Mouse (Mus musculus): Measurements from ENCODE around the gene Olfr1037. TPM values are rescaled to one million over a fixed set of nuclear protein-coding genes. Genes with fewer than 3 reads are reported as not detected.

Olfr1037 gene
- polyA plus RNA-seq, 1 experiment from 2014 or later: not detected

Other genes with a start within 250 kb of the Olfr1037 start
- gene Olfr1019, start 241.9 kb downstream of the Olfr1037 start, polyA plus RNA-seq (2015; fragmentation: Nextera tagmentation; extraction: Ambion mirVana): not detected in 2 replicates
- gene Olfr1020, start 240.4 kb downstream of the Olfr1037 start, polyA plus RNA-seq (2015; fragmentation: Nextera tagmentation; extraction: Ambion mirVana): not detected in 2 replicates
- gene Olfr1022, start 218.8 kb downstream of the Olfr1037 start, polyA plus RNA-seq (2015; fragmentation: Nextera tagmentation; extraction: Ambion mirVana): not detected in 2 replicates
- gene Olfr1023, start 201.7 kb downstream of the Olfr1037 start, polyA plus RNA-seq (2015; fragmentation: Nextera tagmentation; extraction: Ambion mirVana): not detected in 2 replicates
- gene Olfr1024, start 182.3 kb downstream of the Olfr1037 start, polyA plus RNA-seq (2015; fragmentation: Nextera tagmentation; extraction: Ambion mirVana): not detected in 2 replicates
- not detected in 2 replicates for gene Olfr1025-ps1, start 172.2 kb downstream of the Olfr1037 start, polyA plus RNA-seq (2015; fragmentation: Nextera tagmentation; extraction: Ambion mirVana)
- gene Olfr1026, start 165.8 kb downstream of the Olfr1037 start, polyA plus RNA-seq (2015; fragmentation: Nextera tagmentation; extraction: Ambion mirVana): not detected in 2 replicates
- not detected in 2 replicates for gene Olfr1028, start 136.9 kb downstream of the Olfr1037 start, polyA plus RNA-seq (2015; fragmentation: Nextera tagmentation; extraction: Ambion mirVana)
- gene Olfr1029, start 113.5 kb downstream of the Olfr1037 start, polyA plus RNA-seq (2015; fragmentation: Nextera tagmentation; extraction: Ambion mirVana): not detected in 2 replicates
- gene Olfr1030, start 108.1 kb downstream of the Olfr1037 start, polyA plus RNA-seq (2015; fragmentation: Nextera tagmentation; extraction: Ambion mirVana): not detected in 2 replicates
- gene Olfr1031, start 97.1 kb downstream of the Olfr1037 start, polyA plus RNA-seq (2015; fragmentation: Nextera tagmentation; extraction: Ambion mirVana): not detected in 2 replicates
- gene Olfr1032, start 81.8 kb downstream of the Olfr1037 start, polyA plus RNA-seq (2015; fragmentation: Nextera tagmentation; extraction: Ambion mirVana): not detected in 2 replicates
- not detected in 2 replicates for gene Olfr1033, start 66.8 kb downstream of the Olfr1037 start, polyA plus RNA-seq (2015; fragmentation: Nextera tagmentation; extraction: Ambion mirVana)
- gene Olfr1034, start 41.5 kb downstream of the Olfr1037 start, polyA plus RNA-seq (2015; fragmentation: Nextera tagmentation; extraction: Ambion mirVana): not detected in 2 replicates
- gene Olfr1036, start 13.4 kb downstream of the Olfr1037 start, polyA plus RNA-seq (2015; fragmentation: Nextera tagmentation; extraction: Ambion mirVana): not detected in 2 replicates
- gene Olfr1039, start 48.5 kb upstream of the Olfr1037 start, polyA plus RNA-seq (2015; fragmentation: Nextera tagmentation; extraction: Ambion mirVana): not detected in 2 replicates
- gene Olfr1040, start 59.3 kb upstream of the Olfr1037 start, polyA plus RNA-seq (2015; fragmentation: Nextera tagmentation; extraction: Ambion mirVana): not detected in 2 replicates
- gene Olfr1042, start 74.5 kb upstream of the Olfr1037 start, polyA plus RNA-seq (2015; fragmentation: Nextera tagmentation; extraction: Ambion mirVana): not detected in 2 replicates
- not detected in 2 replicates for gene Olfr1043, start 80.1 kb upstream of the Olfr1037 start, polyA plus RNA-seq (2015; fragmentation: Nextera tagmentation; extraction: Ambion mirVana)
- gene Olfr1044, start 90.4 kb upstream of the Olfr1037 start, polyA plus RNA-seq (2015; fragmentation: Nextera tagmentation; extraction: Ambion mirVana): not detected in 2 replicates
- not detected in 2 replicates for gene Olfr52, start 98.3 kb upstream of the Olfr1037 start, polyA plus RNA-seq (2015; fragmentation: Nextera tagmentation; extraction: Ambion mirVana)
- gene Olfr1045, start 115.6 kb upstream of the Olfr1037 start, polyA plus RNA-seq (2015; fragmentation: Nextera tagmentation; extraction: Ambion mirVana): not detected in 2 replicates
- gene Olfr1046, start 131.9 kb upstream of the Olfr1037 start, polyA plus RNA-seq (2015; fragmentation: Nextera tagmentation; extraction: Ambion mirVana): not detected in 2 replicates
- gene Olfr1047, start 144.0 kb upstream of the Olfr1037 start, polyA plus RNA-seq (2015; fragmentation: Nextera tagmentation; extraction: Ambion mirVana): not detected in 2 replicates
- not detected in 2 replicates for gene Olfr1048, start 152.9 kb upstream of the Olfr1037 start, polyA plus RNA-seq (2015; fragmentation: Nextera tagmentation; extraction: Ambion mirVana)
- not detected in 2 replicates for gene Olfr1049, start 170.9 kb upstream of the Olfr1037 start, polyA plus RNA-seq (2015; fragmentation: Nextera tagmentation; extraction: Ambion mirVana)
- not detected in 2 replicates for gene Olfr1051, start 191.7 kb upstream of the Olfr1037 start, polyA plus RNA-seq (2015; fragmentation: Nextera tagmentation; extraction: Ambion mirVana)
- gene Olfr1052, start 205.1 kb upstream of the Olfr1037 start, polyA plus RNA-seq (2015; fragmentation: Nextera tagmentation; extraction: Ambion mirVana): not detected in 2 replicates
- not detected in 2 replicates for gene Olfr1053, start 227.9 kb upstream of the Olfr1037 start, polyA plus RNA-seq (2015; fragmentation: Nextera tagmentation; extraction: Ambion mirVana)
- gene Olfr1054, start 248.0 kb upstream of the Olfr1037 start, polyA plus RNA-seq (2015; fragmentation: Nextera tagmentation; extraction: Ambion mirVana): not detected in 2 replicates